Mouse (Mus musculus) hindbrain, embryonic 10.5 days (tissue): ENCODE measurements around the gene Scp2. TPM values are rescaled to one million over a fixed set of nuclear protein-coding genes. Genes with fewer than 3 reads are reported as not detected.
"Not testable (repeated sequence)": the region's sequence is repeated elsewhere in the genome, so short reads cannot be mapped to it uniquely, and the experiment has no call there.

Experiments
- DNase-seq: peaks from one replicate; pipeline ENCODE4 v3.0.0-alpha.2; 2017; ENCODE audit warnings: low spot score
- H3K27ac ChIP-seq: fragments of 300-500 bp; sonication (generic); 2 replicates; pipeline ENCODE4 v1.5.1; 2016; ENCODE audit warnings: mild to moderate bottlenecking, moderate library complexity
- H3K27me3 ChIP-seq: fragments of 300-500 bp; sonication (generic); 2 replicates; pipeline ENCODE4 v1.6.1; 2016; ENCODE audit warnings: mild to moderate bottlenecking; ENCODE audit not compliant: poor library complexity, insufficient read depth, severe bottlenecking
- H3K36me3 ChIP-seq: fragments of 300-500 bp; sonication (generic); 2 replicates; pipeline ENCODE4 v1.6.1; 2016; ENCODE audit warnings: mild to moderate bottlenecking, moderate library complexity
- H3K4me1 ChIP-seq: fragments of 300-500 bp; sonication (generic); replicated peaks from 2 replicates; pipeline ENCODE4 v1.6.1; 2016; ENCODE audit warnings: mild to moderate bottlenecking
- H3K4me3 ChIP-seq: fragments of 300-500 bp; sonication (generic); 2 replicates; pipeline ENCODE4 v1.5.1; 2016; ENCODE audit warnings: mild to moderate bottlenecking, moderate library complexity
- H3K9me3 ChIP-seq: fragments of 300-500 bp; sonication (generic); 2 replicates; pipeline ENCODE4 v1.6.1; 2016; ENCODE audit warnings: mild to moderate bottlenecking, moderate library complexity
- WGBS: fragments of 180-500 bp; shearing (Covaris S2); methylation state at CpG from one replicate; pipeline ENCODE4 v1.1.7; 2016; 5-methylcytosine and 5-hydroxymethylcytosine counted together
- polyA plus RNA-seq: library from polyadenylated mRNA; unstranded; fragments of >200 nt; fragmentation: Nextera tagmentation; extraction: Ambion mirVana; gene quantifications from 2 replicates; pipeline ENCODE4 v1.2.1, GENCODE M21; 2016

Gene Scp2
- polyA plus RNA-seq, 1 experiment from 2014 or later, result 213 TPM

- Histone ChIP-seq H3K27me3 (no peaks in the 10 kb centered on the region), H3K4me1 (peaks cover 13% of the 10 kb centered on the region), H3K36me3 (peaks cover 5% of the 10 kb centered on the region; the same call in 1 of the 2 replicates), H3K9me3 (no peaks in the 10 kb centered on the region), H3K27ac (no peak overlapping the region), H3K4me3 (no peak overlapping the region)
- 81% methylated on average over 6 of the region's 6 CpGs for WGBS
- DNase-seq, result no peak
Measured at GRCm38 (mm10) chr4:108083032-108083735, 61.6 kb downstream of the Scp2 start.

- H3K4me1 ChIP-seq, result peaks cover 13% of the 10 kb centered on the region
- H3K27me3 ChIP-seq, result no peaks in the 10 kb centered on the region
- H3K9me3 ChIP-seq, result no peaks in the 10 kb centered on the region
- no peak for DNase-seq
- 0 out of 2 replicates have a peak overlapping the region, but pooled peaks have one; percentile 23 for H3K27ac ChIP-seq
- H3K36me3 ChIP-seq, result peaks cover 5% of the 10 kb centered on the region; the same call in 1 of the 2 replicates
- WGBS, result 100% methylated on average over 2 of the region's 2 CpGs
- no peak overlapping the region for H3K4me3 ChIP-seq
Measured at GRCm38 (mm10) chr4:108082401-108082806, 62.4 kb downstream of the Scp2 start.

GRCm38 (mm10) chr4:108080876-108081275 lies 63.9 kb downstream of the Scp2 start:
- Histone ChIP-seq H3K4me1 (peaks cover 13% of the 10 kb centered on the region), H3K27ac (0 out of 2 replicates have a peak overlapping the region, but pooled peaks have one; percentile 0), H3K27me3 (no peaks in the 10 kb centered on the region), H3K36me3 (peaks cover 1% of the 10 kb centered on the region; the same call in 1 of the 2 replicates), H3K9me3 (no peaks in the 10 kb centered on the region), H3K4me3 (no peak overlapping the region)
- WGBS, result 70% methylated on average over 5 of the region's 5 CpGs
- DNase-seq, result no peak

- no peak for DNase-seq
Measured at GRCm38 (mm10) chr4:108079762-108080161, 65.0 kb downstream of the Scp2 start.

GRCm38 (mm10) chr4:108079191-108079590 lies 65.6 kb downstream of the Scp2 start:
- H3K9me3 ChIP-seq, result not testable (repeated sequence)
- WGBS, result 90% methylated on average over 15 of the region's 15 CpGs
- peak overlapping the region; percentile 45; the same call in 1 of the 2 replicates for H3K27ac ChIP-seq

More at GRCm38 (mm10) chr4:108079762-108080161, 65.0 kb downstream of the Scp2 start:
- Histone ChIP-seq H3K9me3 (no peaks in the 10 kb centered on the region), H3K27me3 (no peaks in the 10 kb centered on the region), H3K4me1 (peaks cover 13% of the 10 kb centered on the region), H3K36me3 (no peaks in the 10 kb centered on the region), H3K27ac (peak overlapping the region; percentile 59), H3K4me3 (no peak overlapping the region)
- 69% methylated on average over 2 of the region's 2 CpGs for WGBS

GRCm38 (mm10) chr4:108077224-108077955 lies 67.4 kb downstream of the Scp2 start:
- no peak for DNase-seq
- 93% methylated on average over 3 of the region's 3 CpGs for WGBS
- Histone ChIP-seq H3K4me1 (peaks cover 13% of the 10 kb centered on the region), H3K36me3 (no peaks in the 10 kb centered on the region), H3K27me3 (no peaks in the 10 kb centered on the region), H3K9me3 (no peaks in the 10 kb centered on the region), H3K4me3 (no peak overlapping the region), H3K27ac (no peak overlapping the region)

More at GRCm38 (mm10) chr4:108079191-108079590, 65.6 kb downstream of the Scp2 start:
- not testable (repeated sequence) for DNase-seq, H3K4me3 ChIP-seq, H3K36me3 ChIP-seq, H3K27me3 ChIP-seq
- H3K4me1 ChIP-seq, result peaks cover 13% of the 10 kb centered on the region

GRCm38 (mm10) chr4:108074204-108074823 lies 70.5 kb downstream of the Scp2 start:
- no peak for DNase-seq
- no peaks in the 10 kb centered on the region for H3K27me3 ChIP-seq
- peaks cover 17% of the 10 kb centered on the region for H3K4me1 ChIP-seq
- no peak overlapping the region for H3K4me3 ChIP-seq
- WGBS, result 88% methylated on average over 3 of the region's 3 CpGs
- H3K9me3 ChIP-seq, result no peaks in the 10 kb centered on the region
- no peaks in the 10 kb centered on the region for H3K36me3 ChIP-seq
- H3K27ac ChIP-seq, result no peak overlapping the region

GRCm38 (mm10) chr4:108072086-108072485 lies 72.7 kb downstream of the Scp2 start:
- no peak for DNase-seq
- 94% methylated on average over 3 of the region's 3 CpGs for WGBS
- H3K36me3 ChIP-seq, result peaks cover 16% of the 10 kb centered on the region; the same call in 1 of the 2 replicates

GRCm38 (mm10) chr4:108071235-108071901 lies 73.4 kb downstream of the Scp2 start:
- DNase-seq, result peak; percentile 96
- peaks cover 19% of the 10 kb centered on the region for H3K36me3 ChIP-seq
- H3K4me3 ChIP-seq, result peak overlapping the region; percentile 64
- no peaks in the 10 kb centered on the region for H3K27me3 ChIP-seq
- H3K9me3 ChIP-seq, result no peaks in the 10 kb centered on the region
- WGBS, result 3% methylated on average over 26 of the region's 26 CpGs
- peak overlapping the region; percentile 60 for H3K27ac ChIP-seq
- H3K4me1 ChIP-seq, result peaks cover 15% of the 10 kb centered on the region

More at GRCm38 (mm10) chr4:108072086-108072485, 72.7 kb downstream of the Scp2 start:
- Histone ChIP-seq H3K9me3 (no peaks in the 10 kb centered on the region), H3K27me3 (no peaks in the 10 kb centered on the region), H3K4me3 (no peak overlapping the region), H3K4me1 (peaks cover 15% of the 10 kb centered on the region), H3K27ac (no peak overlapping the region)

- H3K4me1 ChIP-seq, result peaks cover 15% of the 10 kb centered on the region
- no peaks in the 10 kb centered on the region for H3K27me3 ChIP-seq
- peak overlapping the region; percentile 60 for H3K27ac ChIP-seq
- H3K36me3 ChIP-seq, result peaks cover 26% of the 10 kb centered on the region
- H3K4me3 ChIP-seq, result peak overlapping the region; percentile 64
- no peaks in the 10 kb centered on the region for H3K9me3 ChIP-seq
- DNase-seq, result peak; percentile 4
- 12% methylated on average over 8 of the region's 8 CpGs for WGBS
Measured at GRCm38 (mm10) chr4:108070723-108071122, 74.1 kb downstream of the Scp2 start.

- Histone ChIP-seq H3K27ac (peak overlapping the region; percentile 60), H3K4me3 (peak overlapping the region; percentile 64), H3K9me3 (no peaks in the 10 kb centered on the region), H3K36me3 (peaks cover 30% of the 10 kb centered on the region), H3K27me3 (no peaks in the 10 kb centered on the region), H3K4me1 (peaks cover 15% of the 10 kb centered on the region)
- DNase-seq, result no peak
- 77% methylated on average over 4 of the region's 4 CpGs for WGBS
Measured at GRCm38 (mm10) chr4:108070286-108070685, 74.5 kb downstream of the Scp2 start.

GRCm38 (mm10) chr4:108068081-108068480 lies 76.7 kb downstream of the Scp2 start:
- 85% methylated on average over 2 of the region's 2 CpGs for WGBS

More at GRCm38 (mm10) chr4:108068081-108068480, 76.7 kb downstream of the Scp2 start:
- H3K27me3 ChIP-seq, result no peaks in the 10 kb centered on the region
- H3K4me3 ChIP-seq, result no peak overlapping the region
- no peak overlapping the region for H3K27ac ChIP-seq
- H3K4me1 ChIP-seq, result peaks cover 15% of the 10 kb centered on the region
- no peaks in the 10 kb centered on the region for H3K9me3 ChIP-seq
- H3K36me3 ChIP-seq, result peaks cover 48% of the 10 kb centered on the region
- DNase-seq, result no peak
